Mouse (Mus musculus): ENCODE results near the gene Iqub.
A peak's percentile ranks its signal among the peaks of the same experiment; 100 is the strongest.

Gene Iqub

DNA sequence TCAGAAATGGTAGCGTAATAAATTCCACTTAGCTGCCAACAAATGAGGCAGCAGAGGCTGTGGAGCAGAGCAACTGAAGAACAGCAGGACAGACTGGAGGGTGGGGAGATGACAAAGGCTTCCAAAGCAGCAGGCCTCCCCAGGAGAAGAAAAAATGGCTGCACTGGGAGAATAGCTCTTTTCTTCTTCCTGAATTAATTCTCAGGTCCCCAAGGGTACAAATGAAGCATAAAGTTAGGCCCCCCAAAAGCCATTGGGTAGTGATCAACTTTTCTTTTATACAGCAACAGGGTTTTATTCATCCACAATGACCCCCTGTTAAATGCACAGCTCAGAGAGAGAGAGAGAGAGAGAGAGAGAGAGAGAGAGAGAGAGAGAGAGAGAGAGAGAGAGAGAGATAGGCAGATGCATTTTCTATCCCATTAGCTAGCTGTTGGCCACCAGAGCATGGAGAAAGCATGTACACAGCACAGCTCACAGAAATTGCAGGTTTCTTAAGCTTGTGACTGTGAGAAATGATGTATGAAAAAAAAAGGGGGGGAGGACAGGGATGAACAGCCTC, 44.2 kb downstream of the Iqub start:
- DNase-seq (ENCODE audit: low read depth), result no peak

DNA sequence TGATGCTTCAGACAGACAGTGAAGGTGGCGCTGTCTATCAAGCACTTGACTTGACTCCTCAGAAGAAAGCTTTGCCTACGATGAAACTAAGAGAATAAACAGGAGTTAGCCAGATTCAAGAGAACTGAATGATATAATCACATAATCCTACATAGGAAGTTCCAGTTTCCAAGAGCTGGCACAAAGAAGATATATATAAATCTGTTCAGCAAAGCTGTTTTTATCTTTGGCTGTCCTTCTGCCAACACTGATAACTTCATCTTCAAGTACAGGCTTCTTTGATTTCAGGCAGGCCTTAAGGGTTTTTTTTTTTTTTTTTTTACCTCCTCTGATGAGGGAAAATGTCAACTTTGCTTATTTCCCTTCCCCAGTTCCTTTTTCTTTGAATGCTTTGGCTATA, 44.7 kb downstream of the Iqub start:
- no peak for DNase-seq (ENCODE audit: low read depth)

DNA sequence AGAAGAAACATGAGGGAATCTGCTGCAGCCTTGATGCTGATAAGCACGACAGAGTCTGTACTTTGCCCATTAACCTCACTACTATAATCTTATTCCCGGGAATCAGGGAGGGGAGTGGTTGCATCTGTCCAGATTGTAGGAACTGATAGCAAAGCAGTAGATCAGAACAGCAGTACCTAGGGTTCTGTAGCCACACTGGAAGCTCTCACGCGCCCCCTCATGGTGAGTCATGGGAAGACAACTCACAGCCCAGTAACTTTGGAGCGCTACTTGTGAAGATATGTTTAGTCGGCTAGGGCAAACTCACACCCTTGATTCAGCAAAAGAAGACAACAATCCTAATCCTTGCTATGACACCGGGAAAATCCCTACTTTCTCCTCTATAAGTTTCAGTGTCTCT, 58.8 kb downstream of the Iqub start:
- DNase-seq (ENCODE audit: low read depth), result peak; percentile 3

DNA sequence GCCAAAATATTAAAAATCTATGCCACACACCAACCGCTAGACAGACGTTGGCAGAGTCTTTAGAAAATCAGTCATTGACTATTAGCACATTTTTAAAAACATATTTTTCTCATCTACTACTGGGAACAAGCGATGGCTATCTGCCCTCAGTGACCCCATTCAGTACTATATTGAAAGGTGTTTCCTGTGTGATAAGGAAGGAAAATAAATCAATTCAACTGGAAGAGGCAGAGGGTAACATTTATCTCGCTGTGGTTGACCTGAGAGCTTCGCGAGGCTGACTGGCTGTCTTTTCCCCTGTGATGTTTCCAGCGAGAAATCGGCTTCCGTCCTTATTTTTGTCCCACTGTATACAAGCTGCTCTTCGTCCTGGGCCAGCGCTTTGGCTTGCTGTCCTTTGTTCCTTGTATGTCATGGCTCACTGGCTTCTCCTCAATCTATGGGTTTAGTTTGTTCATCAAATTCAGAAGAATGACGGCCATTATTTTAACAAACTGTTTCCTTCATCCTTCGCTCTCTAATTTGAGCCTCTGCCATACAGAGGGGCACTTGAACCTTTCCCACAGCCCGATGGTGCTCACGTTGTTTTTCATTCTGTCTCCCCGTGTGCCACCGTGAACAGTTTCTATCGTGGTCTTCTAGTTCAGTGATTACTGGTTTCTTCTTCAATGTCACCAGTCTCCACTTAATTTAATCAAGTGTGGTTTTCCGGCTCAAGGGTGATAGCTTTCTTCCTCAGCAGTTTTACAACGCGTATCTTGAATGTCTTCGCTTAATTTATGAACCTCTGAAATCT, 63.6 kb downstream of the Iqub start:
- DNase-seq (ENCODE audit: low read depth), result no peak

DNA sequence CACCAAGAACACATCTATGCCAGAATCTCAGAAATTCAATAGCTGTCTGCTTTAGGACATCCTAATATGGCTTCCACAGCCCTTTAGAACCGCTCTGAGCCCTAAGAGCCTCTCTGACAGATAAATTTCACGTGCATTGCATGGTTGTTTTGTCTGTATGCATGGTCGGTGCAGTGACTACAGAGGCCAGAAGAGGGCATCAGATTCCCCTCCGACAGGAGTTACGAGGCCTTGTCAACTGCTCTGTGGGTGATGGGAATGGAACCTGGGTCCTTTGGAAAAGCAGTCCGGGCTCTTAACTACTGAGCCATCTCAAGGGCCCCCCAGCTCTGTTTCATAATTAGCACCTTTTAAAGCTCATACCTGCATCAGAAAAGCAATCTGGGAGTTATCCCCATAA, 64.6 kb downstream of the Iqub start:
- no peak for DNase-seq (ENCODE audit: low read depth)

DNA sequence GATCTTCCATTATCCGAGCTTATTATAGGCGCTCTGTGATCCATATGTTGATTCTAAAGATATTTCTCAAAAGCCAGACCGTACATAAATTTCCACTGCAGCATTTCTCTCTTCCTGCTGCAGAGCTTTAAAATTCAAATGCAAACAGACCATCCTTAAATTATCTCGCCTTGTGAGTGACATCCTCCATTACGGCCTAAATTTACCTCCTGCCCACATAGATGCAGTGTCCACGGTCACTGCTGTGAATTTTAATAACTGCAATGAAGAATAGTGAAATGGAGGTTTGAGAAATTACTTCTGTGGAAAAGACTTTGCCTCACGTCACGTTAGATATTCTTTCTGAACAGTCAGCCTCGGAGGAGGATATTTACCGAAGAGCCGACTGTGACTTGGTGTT, 98.8 kb downstream of the Iqub start:
- DNase-seq (ENCODE audit: low read depth), result no peak

DNA sequence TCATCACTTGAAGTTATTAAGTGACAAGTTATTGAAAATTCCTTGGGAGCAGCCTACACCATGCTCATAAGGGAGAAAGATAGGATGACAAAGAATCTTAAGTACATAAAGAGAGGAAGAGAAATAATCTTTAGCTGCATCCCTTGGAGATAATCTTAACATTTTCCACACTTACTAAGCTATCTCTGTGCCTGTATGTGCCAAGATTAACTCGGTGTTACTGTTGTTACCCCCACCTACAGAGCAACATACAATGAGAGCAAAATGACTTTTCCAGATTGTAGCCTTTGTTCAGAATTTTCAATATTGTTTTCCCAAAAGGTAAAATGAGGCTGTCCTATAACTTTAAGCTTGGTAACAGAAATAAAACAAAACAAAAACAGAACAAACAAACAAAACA, 99.4 kb downstream of the Iqub start:
- no peak for DNase-seq (ENCODE audit: low read depth)

DNA sequence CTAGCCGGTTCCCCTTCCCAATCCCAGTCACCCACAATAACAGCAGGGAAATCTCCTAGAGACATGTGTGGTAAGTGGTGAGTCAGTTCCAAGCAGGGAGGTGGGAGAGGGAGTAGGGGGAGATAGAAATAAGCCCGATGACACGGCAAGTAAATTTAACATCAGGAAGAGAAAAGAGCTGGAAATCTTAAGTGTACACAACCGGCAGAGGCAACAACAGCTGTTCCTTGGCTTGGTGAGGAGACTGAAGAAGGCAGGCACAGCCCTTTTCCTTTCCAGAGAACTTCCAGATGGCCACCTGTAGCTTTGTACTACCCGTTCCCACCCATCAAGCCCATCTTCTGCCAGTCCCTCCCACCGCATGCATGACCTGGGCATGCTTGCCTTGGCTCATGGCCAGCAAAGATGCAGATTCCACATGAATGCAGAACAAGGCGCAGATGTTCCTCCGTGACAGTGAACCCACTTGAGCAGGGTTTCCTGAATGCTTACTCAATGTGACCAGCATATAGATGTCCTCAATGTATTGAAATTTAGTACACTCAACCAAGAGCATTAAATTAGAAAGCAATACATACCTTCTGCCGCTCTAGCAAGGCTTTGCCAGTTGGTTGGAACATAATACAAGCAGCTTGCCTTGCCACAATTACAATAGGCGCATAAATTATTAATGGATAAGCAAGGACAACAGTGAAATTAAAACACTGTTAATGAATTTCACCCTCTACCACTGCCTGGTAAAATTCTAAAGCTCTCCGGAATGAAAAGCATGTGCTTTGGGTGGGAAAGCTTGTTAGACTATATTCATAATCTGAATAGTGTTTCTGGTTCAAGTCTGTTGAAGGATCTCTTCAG, 106.1 kb downstream of the Iqub start:
- no peak for DNase-seq (ENCODE audit: low read depth)

DNA sequence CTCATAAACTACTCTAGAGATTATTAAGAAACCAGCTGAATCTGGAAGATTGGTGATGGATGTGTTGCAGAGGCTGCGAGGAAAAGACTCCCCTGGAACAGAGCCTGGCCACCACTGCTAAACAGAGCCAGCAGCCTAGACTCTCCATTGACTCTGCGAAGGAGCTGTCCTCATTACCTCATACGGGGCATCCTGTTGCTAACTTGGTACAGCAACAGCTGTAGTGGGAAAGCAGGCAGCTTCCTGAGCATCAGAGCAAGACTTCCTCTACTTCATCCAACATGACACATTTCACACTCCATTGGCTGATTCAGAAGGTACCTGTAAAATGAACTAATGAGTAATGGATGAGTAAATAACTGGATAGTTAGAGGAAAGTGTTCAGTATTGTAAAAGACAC, 107.1 kb downstream of the Iqub start:
- no peak for DNase-seq (ENCODE audit: low read depth)

DNA sequence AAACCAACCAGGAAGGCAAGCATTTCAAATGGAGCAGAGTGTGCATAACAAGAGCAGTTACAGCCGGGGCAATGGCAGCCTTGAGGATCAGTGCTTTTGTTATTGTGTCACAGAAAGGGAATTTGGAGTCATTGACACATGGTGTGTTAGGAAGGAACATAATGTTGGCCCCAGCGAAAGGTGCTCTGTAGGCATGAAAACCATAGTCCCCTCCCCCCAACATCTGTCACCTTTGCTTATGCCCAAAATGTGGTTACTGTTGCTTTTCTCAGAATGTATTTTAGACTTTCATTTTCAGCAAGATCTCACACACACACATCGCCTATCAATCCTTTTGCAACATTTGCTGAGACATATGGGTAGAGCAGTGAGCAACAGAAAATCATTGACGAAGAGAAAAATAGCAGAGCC, 117.6 kb downstream of the Iqub start:
- DNase-seq (ENCODE audit: low read depth), result no peak

Data from naive thymus-derived CD4-positive, alpha-beta T cell, adult 2 months (primary cell).